Mouse (Mus musculus): ENCODE data around the gene Wnt11. TPM values are rescaled to one million over a fixed set of nuclear protein-coding genes. Genes with fewer than 3 reads are reported as not detected.

The Wnt11 gene
- total and polyA plus RNA-seq, 2 experiments from 2014 or later: 2.2 to 17.2 TPM

DNA sequence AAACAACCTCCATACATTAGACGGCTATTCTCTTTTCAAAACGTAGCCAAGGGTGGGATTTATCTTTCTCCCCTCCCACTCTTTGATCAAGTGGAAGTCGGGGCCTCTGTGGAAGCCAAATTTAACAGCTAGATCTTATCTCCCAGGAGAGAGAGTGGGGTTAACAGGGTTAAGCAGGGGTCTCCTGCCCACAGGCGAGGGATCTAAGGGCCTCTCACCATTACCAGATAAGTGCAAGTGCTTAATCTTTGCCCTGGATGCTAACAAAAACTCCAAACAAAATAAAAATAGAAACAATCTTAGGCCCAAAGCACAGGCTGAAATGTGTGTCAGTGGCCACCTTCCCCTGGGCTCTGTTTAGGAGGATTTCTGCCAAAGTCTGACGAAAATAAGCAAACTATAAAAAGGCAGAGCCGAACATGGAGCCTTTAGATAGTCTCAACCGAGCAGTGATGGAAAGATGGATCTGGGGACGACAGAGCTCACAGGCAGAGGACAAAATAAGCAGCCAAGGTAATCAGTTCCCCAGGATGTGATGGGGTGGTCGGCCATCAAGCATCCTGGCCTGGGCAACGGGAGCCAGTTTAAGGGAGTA is 60.7 kb downstream of the Wnt11 start:
- Histone ChIP-seq H3K36me3 (ENCODE audit: insufficient read depth, low read length) (no peaks in the 10 kb centered on the region), H3K27ac (no peak overlapping the region), H3K27me3 (ENCODE audit: insufficient read depth, low read length) (no peaks in the 10 kb centered on the region), H3K4me1 (ENCODE audit: insufficient read depth, low read length) (no peaks in the 10 kb centered on the region), H3K9ac (replicated peaks; ENCODE audit: low read length) (no peak overlapping the region), H3K4me3 (ENCODE audit: low read length) (no peak overlapping the region), H3K4me2 (ENCODE audit: low read depth, low read length) (no peak overlapping the region), H3K9me3 (ENCODE audit: low read length) (no peaks in the 10 kb centered on the region)
- no peak for TF ChIP-seq CTCF (IDR thresholded peaks at IDR 0.05; ENCODE audit: low read depth)
- 61% methylated on average over 10 of the region's 10 CpGs for WGBS
- ATAC-seq (no peak), DNase-seq (ENCODE audit: low spot score) (no peak)

DNA sequence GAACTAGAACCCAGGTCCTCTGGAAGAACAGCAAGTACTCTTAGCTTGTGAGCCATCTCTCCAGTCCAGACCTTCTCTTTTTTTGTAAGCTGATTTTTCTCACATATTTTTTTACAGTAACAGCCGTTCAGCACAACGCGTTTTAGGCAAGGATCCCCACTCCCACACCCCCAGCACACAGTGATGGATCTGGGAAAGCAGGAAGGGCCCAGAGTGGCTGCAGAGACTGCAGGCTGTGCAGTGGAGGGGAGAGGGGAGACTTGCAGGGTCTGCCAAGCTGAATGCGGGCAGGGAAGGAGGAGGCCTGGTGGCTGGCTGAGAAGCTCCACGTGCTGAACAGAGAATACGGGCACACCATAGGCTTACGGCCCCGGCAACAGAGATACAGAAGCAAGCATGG is 62.4 kb downstream of the Wnt11 start:
- Histone ChIP-seq H3K9ac (replicated peaks; ENCODE audit: low read length) (no peak overlapping the region), H3K4me1 (ENCODE audit: insufficient read depth, low read length) (no peaks in the 10 kb centered on the region), H3K36me3 (ENCODE audit: insufficient read depth, low read length) (no peaks in the 10 kb centered on the region), H3K27me3 (ENCODE audit: insufficient read depth, low read length) (no peaks in the 10 kb centered on the region), H3K9me3 (ENCODE audit: low read length) (no peaks in the 10 kb centered on the region), H3K4me2 (ENCODE audit: low read depth, low read length) (no peak overlapping the region), H3K4me3 (ENCODE audit: low read length) (no peak overlapping the region), H3K27ac (no peak overlapping the region)
- no peak for TF ChIP-seq CTCF (IDR thresholded peaks at IDR 0.05; ENCODE audit: low read depth)
- DNase-seq (ENCODE audit: low spot score): no peak
- WGBS: 86% methylated on average over 8 of the region's 8 CpGs
- no peak for ATAC-seq

DNA sequence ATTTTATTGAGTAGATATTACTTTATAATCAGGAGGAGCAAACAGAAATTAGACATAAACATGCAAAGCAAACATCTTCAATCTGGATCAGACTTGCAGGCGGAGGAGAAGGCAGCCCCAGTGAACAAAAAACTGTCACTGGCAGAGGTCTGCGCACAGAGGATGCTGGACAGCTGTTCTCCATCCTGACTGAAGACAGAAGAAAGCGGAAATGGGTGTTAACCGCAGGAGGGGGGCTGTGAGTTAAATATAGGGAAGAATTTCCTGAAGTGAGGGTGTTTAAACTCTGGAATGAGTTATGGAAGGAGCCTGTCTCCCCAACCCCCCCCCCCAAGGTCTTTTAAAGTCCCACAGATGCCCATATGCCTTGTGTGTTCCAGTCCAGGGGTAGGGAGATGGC is 64.9 kb downstream of the Wnt11 start:
- H3K4me3 ChIP-seq (ENCODE audit: low read length): no peak overlapping the region
- no peak overlapping the region for H3K27ac ChIP-seq
- no peaks in the 10 kb centered on the region for H3K27me3 ChIP-seq (ENCODE audit: insufficient read depth, low read length)
- no peak overlapping the region for H3K4me2 ChIP-seq (ENCODE audit: low read depth, low read length)
- 0 out of 2 replicates have a peak, but pooled peaks cover 8% of the 10 kb centered on the region for H3K4me1 ChIP-seq (ENCODE audit: insufficient read depth, low read length)
- no peaks in the 10 kb centered on the region for H3K36me3 ChIP-seq (ENCODE audit: insufficient read depth, low read length)
- no peak overlapping the region for H3K9ac ChIP-seq (replicated peaks; ENCODE audit: low read length)
- no peaks in the 10 kb centered on the region for H3K9me3 ChIP-seq (ENCODE audit: low read length)
- no peak for ATAC-seq
- 80% methylated on average over 4 of the region's 4 CpGs for WGBS
- DNase-seq (ENCODE audit: low spot score): no peak
- TF ChIP-seq CTCF (IDR thresholded peaks at IDR 0.05; ENCODE audit: low read depth): no peak

DNA sequence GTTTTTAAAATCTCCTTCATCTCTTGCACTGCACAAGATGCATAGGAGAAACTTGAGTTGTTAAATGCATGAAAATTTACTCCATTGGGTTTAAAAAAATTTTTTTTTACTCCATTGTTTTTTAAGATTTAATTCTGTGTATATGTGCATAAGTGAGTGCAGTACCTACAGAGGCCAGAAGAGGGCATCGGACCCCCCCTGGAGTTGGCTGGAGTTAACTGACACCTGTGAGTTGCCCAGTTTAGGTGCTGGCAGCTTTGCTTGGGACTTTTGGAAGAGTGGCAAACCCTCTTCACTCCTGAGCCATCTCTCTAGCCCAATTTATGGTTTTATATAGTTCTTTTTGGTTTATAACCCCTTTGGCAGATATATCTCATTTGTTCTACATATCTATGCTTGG is 66.2 kb downstream of the Wnt11 start:
- Histone ChIP-seq H3K27me3 (ENCODE audit: insufficient read depth, low read length) (no peaks in the 10 kb centered on the region), H3K4me3 (ENCODE audit: low read length) (no peak overlapping the region), H3K9ac (replicated peaks; ENCODE audit: low read length) (no peak overlapping the region), H3K4me2 (ENCODE audit: low read depth, low read length) (no peak overlapping the region), H3K27ac (no peak overlapping the region), H3K9me3 (ENCODE audit: low read length) (no peaks in the 10 kb centered on the region), H3K4me1 (ENCODE audit: insufficient read depth, low read length) (0 out of 2 replicates have a peak, but pooled peaks cover 10% of the 10 kb centered on the region), H3K36me3 (ENCODE audit: insufficient read depth, low read length) (no peaks in the 10 kb centered on the region)
- WGBS: 93% methylated on average over 1 of the region's 1 CpGs
- TF ChIP-seq CTCF (IDR thresholded peaks at IDR 0.05; ENCODE audit: low read depth): peak; percentile 55
- DNase-seq (ENCODE audit: low spot score): no peak
- no peak for ATAC-seq

DNA sequence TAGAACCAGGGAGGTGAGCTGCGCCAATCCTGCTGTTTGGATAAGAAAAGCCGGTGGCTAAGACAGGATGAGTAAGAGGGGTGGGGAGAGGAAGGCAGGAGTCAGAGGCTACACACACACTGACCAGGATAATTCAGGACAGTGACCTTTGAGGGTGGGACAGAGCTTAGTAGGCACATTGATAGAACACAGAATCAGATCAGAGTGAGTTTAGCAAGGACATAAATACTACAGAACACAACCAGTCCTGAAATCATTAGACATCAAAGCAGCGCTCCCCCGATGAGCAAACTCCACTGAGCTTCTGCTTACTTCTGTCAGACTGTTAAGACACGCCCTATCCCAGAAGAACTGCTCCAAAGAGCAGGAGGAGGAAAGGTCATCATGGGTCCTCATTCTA is 69.0 kb downstream of the Wnt11 start:
- Histone ChIP-seq H3K9ac (replicated peaks; ENCODE audit: low read length) (no peak overlapping the region), H3K4me3 (ENCODE audit: low read length) (no peak overlapping the region), H3K4me2 (ENCODE audit: low read depth, low read length) (no peak overlapping the region), H3K9me3 (ENCODE audit: low read length) (no peaks in the 10 kb centered on the region), H3K27ac (no peak overlapping the region), H3K4me1 (ENCODE audit: insufficient read depth, low read length) (0 out of 2 replicates have a peak, but pooled peaks cover 10% of the 10 kb centered on the region), H3K27me3 (ENCODE audit: insufficient read depth, low read length) (no peaks in the 10 kb centered on the region), H3K36me3 (ENCODE audit: insufficient read depth, low read length) (no peaks in the 10 kb centered on the region)
- ATAC-seq: no peak
- TF ChIP-seq CTCF (IDR thresholded peaks at IDR 0.05; ENCODE audit: low read depth): no peak
- WGBS: 65% methylated on average over 5 of the region's 5 CpGs
- DNase-seq (ENCODE audit: low spot score): no peak

Other genes starting within 250 kb of the Wnt11 start
- gene Emsy, start 178.3 kb upstream of the Wnt11 start, total RNA-seq (2014; rRNA removed): 36.2 and 45.4 TPM in 2 replicates
- gene Emsy, start 178.3 kb upstream of the Wnt11 start, polyA plus RNA-seq (2015; fragmentation: Nextera tagmentation; extraction: Ambion mirVana): 18.0 and 18.3 TPM in 2 replicates
- 49.6 and 49.7 TPM in 2 replicates for gene Thap12, start 132.0 kb upstream of the Wnt11 start, total RNA-seq (2014; rRNA removed)
- gene Thap12, start 132.0 kb upstream of the Wnt11 start, polyA plus RNA-seq (2015; fragmentation: Nextera tagmentation; extraction: Ambion mirVana): 50.4 and 51.6 TPM in 2 replicates

All from hindbrain, postnatal 0 days (tissue).